Mouse (Mus musculus) embryonic facial prominence, embryonic 15.5 days (tissue): ENCODE results near the gene Frem1. TPM values are rescaled to one million over a fixed set of nuclear protein-coding genes. Genes with fewer than 3 reads are reported as not detected.

Source experiments
- ATAC-seq: fragments of 200-750 bp; cut with Nextera tagmentation; 2 replicates; pipeline ENCODE4 v1.8.0; 2017; ENCODE audit warnings: low read depth, moderate TSS enrichment; ENCODE audit not compliant: insufficient number of reproducible peaks, low FRiP score, low TSS enrichment
- H3K27ac ChIP-seq: fragments of 300-500 bp; sonication (generic); replicated peaks from 2 replicates; pipeline ENCODE4 v1.5.1; 2015; ENCODE audit warnings: mild to moderate bottlenecking, inconsistent platforms
- H3K27me3 ChIP-seq: fragments of 300-500 bp; sonication (generic); 2 replicates; pipeline ENCODE4 v1.6.1; 2015; ENCODE audit warnings: inconsistent platforms
- H3K36me3 ChIP-seq: fragments of 300-500 bp; sonication (generic); 2 replicates; pipeline ENCODE4 v1.6.1; 2015; ENCODE audit warnings: mild to moderate bottlenecking, inconsistent platforms
- H3K4me1 ChIP-seq: fragments of 300-500 bp; sonication (generic); 2 replicates; pipeline ENCODE4 v1.6.1; 2015; ENCODE audit warnings: inconsistent platforms
- H3K4me2 ChIP-seq: fragments of 300-500 bp; sonication (generic); replicated peaks from 2 replicates; pipeline ENCODE4 v1.6.1; 2015; ENCODE audit warnings: mild to moderate bottlenecking, inconsistent platforms
- H3K4me3 ChIP-seq: fragments of 300-500 bp; sonication (generic); replicated peaks from 2 replicates; pipeline ENCODE4 v1.5.1; 2015; ENCODE audit warnings: mild to moderate bottlenecking, inconsistent platforms
- H3K9ac ChIP-seq: fragments of 300-500 bp; sonication (generic); 2 replicates; pipeline ENCODE4 v1.6.1; 2015; ENCODE audit warnings: inconsistent platforms
- H3K9me3 ChIP-seq: fragments of 300-500 bp; sonication (generic); replicated peaks from 2 replicates; pipeline ENCODE4 v1.6.1; 2016; ENCODE audit warnings: inconsistent platforms
- WGBS: fragments of 180-500 bp; shearing (Covaris S2); methylation state at CpG from one replicate; pipeline ENCODE4 v1.1.7; 2015; 5-methylcytosine and 5-hydroxymethylcytosine counted together
- polyA plus RNA-seq: library from polyadenylated mRNA; unstranded; fragments of >200 nt; fragmentation: Nextera tagmentation; extraction: Ambion mirVana; gene quantifications from 2 replicates; pipeline ENCODE4 v1.2.1, GENCODE M21; 2015

The Frem1 gene
- polyA plus RNA-seq, 1 experiment from 2014 or later, result 13.9 TPM

DNA sequence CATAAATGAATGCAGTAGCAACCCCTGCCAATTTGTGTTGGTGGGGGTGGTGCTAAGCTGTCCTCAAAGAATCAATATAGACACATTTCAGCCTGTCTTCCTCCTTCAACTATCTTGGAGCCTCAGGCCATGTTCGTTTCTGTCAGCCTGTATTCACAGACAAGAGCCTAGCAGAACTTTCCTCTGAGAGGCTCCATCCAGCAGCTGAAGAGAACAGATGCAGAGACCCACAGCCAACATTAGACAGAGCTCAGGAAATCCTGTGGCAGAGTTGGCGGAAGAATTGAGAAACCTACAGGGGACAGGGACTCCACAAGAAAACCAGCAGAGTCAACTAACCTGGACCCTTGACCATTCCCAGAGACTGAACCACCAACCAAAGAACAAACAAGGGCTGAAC, 3.3 kb upstream of the Frem1 start:
- ATAC-seq, result no peak
- Histone ChIP-seq H3K4me1 (peaks cover 11% of the 10 kb centered on the region), H3K27me3 (no peaks in the 10 kb centered on the region), H3K9ac (no peak overlapping the region), H3K4me2 (no peak overlapping the region), H3K27ac (no peak overlapping the region), H3K4me3 (no peak overlapping the region), H3K9me3 (no peaks in the 10 kb centered on the region), H3K36me3 (no peaks in the 10 kb centered on the region)
- 51% methylated on average over 2 of the region's 2 CpGs for WGBS

DNA sequence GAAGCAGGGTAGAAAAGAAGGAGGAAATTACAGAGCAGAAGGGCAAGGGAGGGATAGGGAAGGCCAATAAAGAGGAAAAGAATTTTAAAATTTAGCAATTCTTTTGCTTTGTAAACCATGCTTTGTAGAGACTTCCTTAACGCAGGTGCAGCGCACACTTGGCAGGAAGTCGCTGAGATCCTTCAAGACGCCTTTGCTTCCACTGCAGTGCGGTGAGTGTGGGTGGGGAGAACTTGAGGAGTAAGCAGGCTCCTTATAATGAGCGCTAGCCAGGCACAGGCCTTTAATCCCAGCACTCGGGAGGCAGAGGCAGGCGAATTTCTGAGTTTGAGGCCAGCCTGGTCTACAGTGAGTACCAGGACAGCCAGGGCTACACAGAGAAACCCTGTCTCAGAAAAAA, 1.1 kb upstream of the Frem1 start:
- no peaks in the 10 kb centered on the region for H3K36me3 ChIP-seq
- H3K9ac ChIP-seq, result no peak overlapping the region
- ATAC-seq, result no peak
- H3K9me3 ChIP-seq, result no peaks in the 10 kb centered on the region
- 86% methylated on average over 8 of the region's 8 CpGs for WGBS
- no peak overlapping the region for H3K4me2 ChIP-seq
- H3K4me1 ChIP-seq, result peaks cover 26% of the 10 kb centered on the region
- no peaks in the 10 kb centered on the region for H3K27me3 ChIP-seq
- H3K27ac ChIP-seq, result no peak overlapping the region
- H3K4me3 ChIP-seq, result no peak overlapping the region

DNA sequence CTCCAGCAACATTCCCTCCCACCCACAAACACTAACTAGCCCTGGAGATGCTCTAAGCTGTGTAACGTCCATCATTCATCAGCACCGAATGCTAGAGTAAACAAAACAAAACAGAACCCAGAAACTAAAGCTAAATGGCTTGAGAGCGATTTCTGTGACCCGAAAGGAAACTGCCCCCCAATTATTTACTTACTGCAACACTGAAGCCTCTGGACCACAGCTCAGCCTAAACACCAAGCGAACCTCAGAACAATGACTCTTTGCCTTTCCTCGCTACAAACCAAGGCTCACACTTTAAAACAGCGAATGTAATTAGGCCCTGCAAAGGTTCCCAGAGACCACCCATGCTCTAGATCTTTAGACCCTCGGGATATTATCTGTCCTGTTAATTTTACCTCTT, 963 bp downstream of the Frem1 start:
- no peaks in the 10 kb centered on the region for H3K36me3 ChIP-seq
- peak overlapping the region; percentile 51 for H3K4me3 ChIP-seq
- H3K27ac ChIP-seq, result peak overlapping the region; percentile 84
- 0 out of 2 replicates have a peak overlapping the region, but pooled peaks have one; percentile 33 for H3K9ac ChIP-seq
- no peaks in the 10 kb centered on the region for H3K27me3 ChIP-seq
- no peak for ATAC-seq
- H3K9me3 ChIP-seq, result no peaks in the 10 kb centered on the region
- peak overlapping the region; percentile 52 for H3K4me2 ChIP-seq
- peaks cover 44% of the 10 kb centered on the region for H3K4me1 ChIP-seq
- WGBS, result 10% methylated on average over 8 of the region's 8 CpGs

DNA sequence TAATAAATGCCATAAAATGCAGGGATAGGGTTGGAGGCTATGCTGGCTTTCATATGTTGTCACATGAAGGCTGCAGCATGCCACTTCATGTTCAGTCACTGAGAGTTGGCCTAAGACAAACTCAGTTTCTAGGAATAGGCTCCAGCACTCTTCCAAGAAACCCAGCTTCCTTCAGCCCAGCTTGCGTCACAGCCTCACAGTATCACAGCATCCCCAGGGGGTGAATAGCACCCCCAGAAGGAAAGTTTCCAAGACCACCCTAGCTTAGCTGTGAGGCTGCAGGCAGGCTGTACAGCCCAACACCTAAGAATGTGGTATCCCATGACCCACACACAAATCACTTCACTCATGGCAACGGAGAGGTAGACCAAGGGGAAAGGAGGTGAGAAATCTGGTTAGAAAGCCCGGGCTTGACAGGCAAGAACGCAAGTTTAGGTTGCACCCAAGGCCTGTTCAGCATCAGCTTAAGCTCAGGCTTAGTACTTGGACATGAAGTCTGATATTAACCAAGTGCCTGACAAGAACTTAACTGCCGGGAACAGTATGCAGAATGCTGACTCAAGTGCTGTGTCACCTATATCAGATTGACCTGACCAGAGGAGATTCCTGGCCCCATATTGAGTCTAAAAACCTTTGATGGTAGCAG, 1.9 kb downstream of the Frem1 start:
- Histone ChIP-seq H3K4me2 (peak overlapping the region; percentile 52), H3K27ac (peak overlapping the region; percentile 44), H3K27me3 (no peaks in the 10 kb centered on the region), H3K9me3 (no peaks in the 10 kb centered on the region), H3K4me3 (peak overlapping the region; percentile 51), H3K9ac (no peak overlapping the region), H3K36me3 (no peaks in the 10 kb centered on the region), H3K4me1 (peaks cover 53% of the 10 kb centered on the region)
- 37% methylated on average over 5 of the region's 5 CpGs for WGBS
- ATAC-seq, result no peak

DNA sequence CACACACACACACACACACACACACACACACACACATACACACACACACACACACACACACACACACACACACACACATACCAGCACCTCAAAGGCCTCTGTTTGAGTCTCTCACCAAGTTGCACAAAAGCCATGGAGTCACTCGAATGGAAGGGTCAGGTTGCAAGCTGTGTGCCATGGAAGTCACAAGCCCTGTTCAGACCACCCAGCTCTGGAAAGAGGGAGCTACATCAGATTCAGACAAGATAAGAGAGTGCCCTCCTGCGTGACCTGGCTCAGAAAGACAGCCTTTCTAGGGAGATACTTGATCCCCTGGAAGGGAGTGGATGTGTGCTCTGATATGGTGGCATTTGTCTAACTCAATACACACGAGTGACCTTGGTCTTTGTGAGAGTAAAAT, 2.9 kb downstream of the Frem1 start:
- WGBS, result 41% methylated on average over 3 of the region's 3 CpGs
- H3K27ac ChIP-seq, result no peak overlapping the region
- H3K9ac ChIP-seq, result no peak overlapping the region
- no peaks in the 10 kb centered on the region for H3K36me3 ChIP-seq
- H3K4me2 ChIP-seq, result peak overlapping the region; percentile 52
- peaks cover 57% of the 10 kb centered on the region for H3K4me1 ChIP-seq
- peak overlapping the region; percentile 16; the same call in 1 of the 2 replicates for H3K4me3 ChIP-seq
- no peaks in the 10 kb centered on the region for H3K9me3 ChIP-seq
- ATAC-seq, result no peak
- no peaks in the 10 kb centered on the region for H3K27me3 ChIP-seq

DNA sequence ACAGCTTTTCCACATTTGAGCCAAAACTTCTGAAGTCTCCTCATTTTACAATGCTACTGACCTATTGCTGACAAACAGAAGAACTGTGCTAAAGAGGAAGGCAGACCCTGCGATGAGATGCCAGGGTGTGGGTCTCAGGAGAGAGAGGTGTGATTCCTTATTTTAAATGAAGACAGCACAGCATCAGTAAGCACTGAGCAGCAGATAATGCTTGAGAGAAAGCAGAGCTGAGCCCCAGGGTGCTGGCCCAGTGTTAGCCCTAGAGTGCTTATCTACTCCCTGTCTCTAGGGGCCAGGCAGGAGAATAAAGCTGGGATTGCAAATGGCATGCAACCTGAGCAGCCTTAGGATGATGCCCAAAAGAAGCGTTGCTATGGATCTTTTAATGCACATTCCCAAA, 3.6 kb downstream of the Frem1 start:
- Histone ChIP-seq H3K36me3 (no peaks in the 10 kb centered on the region), H3K27ac (0 out of 2 replicates have a peak overlapping the region, but pooled peaks have one; percentile 19), H3K4me1 (peaks cover 57% of the 10 kb centered on the region), H3K4me2 (peak overlapping the region; percentile 37), H3K27me3 (no peaks in the 10 kb centered on the region), H3K4me3 (peak overlapping the region; percentile 3; the same call in 1 of the 2 replicates), H3K9me3 (no peaks in the 10 kb centered on the region), H3K9ac (no peak overlapping the region)
- WGBS, result 18% methylated on average over 2 of the region's 2 CpGs
- ATAC-seq, result no peak

DNA sequence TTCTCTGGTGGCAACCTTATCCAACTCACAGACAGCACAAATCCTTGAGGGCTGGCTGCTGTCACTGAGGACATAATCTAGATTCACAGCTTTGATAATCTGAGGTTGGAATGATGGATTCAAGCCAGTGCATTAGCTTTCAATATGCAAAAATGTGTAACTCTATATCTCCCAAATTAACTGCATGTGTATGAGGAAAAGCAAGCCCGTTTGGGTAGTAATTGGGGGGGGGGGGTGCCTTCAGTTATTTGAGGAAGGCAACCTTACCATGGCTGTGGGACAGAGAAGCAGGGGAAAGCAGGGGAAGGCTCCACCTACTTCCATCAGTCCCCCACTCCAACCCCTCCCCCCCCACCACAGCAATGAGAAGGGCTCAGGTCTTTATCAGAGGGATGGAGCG, 5.3 kb downstream of the Frem1 start:
- H3K9me3 ChIP-seq, result no peaks in the 10 kb centered on the region
- no peak overlapping the region for H3K4me3 ChIP-seq
- WGBS, result 35% methylated on average over 2 of the region's 2 CpGs
- H3K36me3 ChIP-seq, result no peaks in the 10 kb centered on the region
- H3K9ac ChIP-seq, result no peak overlapping the region
- no peak for ATAC-seq
- H3K27ac ChIP-seq, result no peak overlapping the region
- H3K4me1 ChIP-seq, result peaks cover 52% of the 10 kb centered on the region
- H3K27me3 ChIP-seq, result no peaks in the 10 kb centered on the region
- H3K4me2 ChIP-seq, result 0 out of 2 replicates have a peak overlapping the region, but pooled peaks have one; percentile 15

DNA sequence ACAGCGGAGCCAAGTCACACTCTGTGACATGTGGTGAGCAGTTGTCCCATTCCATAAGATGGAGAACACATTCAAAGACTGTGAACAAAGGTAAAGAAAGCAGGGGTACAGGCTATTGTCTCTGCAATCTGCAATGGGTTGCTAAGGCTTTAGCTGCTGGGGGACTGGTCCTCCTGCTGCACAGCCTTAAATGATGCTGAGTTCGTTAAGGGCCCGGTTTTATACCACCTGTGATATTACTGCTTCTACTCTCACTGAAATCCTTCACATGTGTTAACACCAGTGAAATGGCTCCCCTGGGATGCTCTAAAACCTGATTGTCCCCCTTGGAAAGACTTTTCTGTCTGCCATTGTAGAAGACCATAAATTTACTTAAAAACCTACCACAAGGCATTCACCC, 6.1 kb downstream of the Frem1 start:
- peaks cover 47% of the 10 kb centered on the region for H3K4me1 ChIP-seq
- no peak overlapping the region for H3K9ac ChIP-seq
- H3K4me3 ChIP-seq, result no peak overlapping the region
- peak overlapping the region; percentile 34; the same call in 1 of the 2 replicates for H3K27ac ChIP-seq
- no peak for ATAC-seq
- H3K9me3 ChIP-seq, result no peaks in the 10 kb centered on the region
- no peaks in the 10 kb centered on the region for H3K36me3 ChIP-seq
- peak overlapping the region; percentile 15; the same call in 1 of the 2 replicates for H3K4me2 ChIP-seq
- WGBS, result 57% methylated on average over 3 of the region's 3 CpGs
- H3K27me3 ChIP-seq, result no peaks in the 10 kb centered on the region

DNA sequence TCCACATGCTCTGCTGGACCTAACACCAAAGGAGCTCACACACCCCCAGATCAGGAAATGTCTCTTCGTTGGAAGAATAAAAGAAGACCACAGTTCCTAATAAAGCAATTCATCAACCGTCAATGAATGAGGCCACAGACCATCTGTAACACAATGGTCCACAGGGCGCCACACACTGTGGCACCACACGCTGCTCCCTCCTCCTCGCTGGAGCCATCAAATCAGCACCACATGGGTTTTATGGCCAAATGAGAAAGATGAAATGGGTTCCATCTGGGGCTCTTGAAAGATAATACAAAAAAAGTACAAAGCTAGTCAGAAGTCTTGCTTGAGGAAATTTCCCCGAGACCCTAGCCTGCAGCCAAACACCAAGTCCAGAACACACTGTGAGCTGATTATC, 6.9 kb downstream of the Frem1 start:
- H3K27ac ChIP-seq, result 0 out of 2 replicates have a peak overlapping the region, but pooled peaks have one; percentile 34
- no peak for ATAC-seq

DNA sequence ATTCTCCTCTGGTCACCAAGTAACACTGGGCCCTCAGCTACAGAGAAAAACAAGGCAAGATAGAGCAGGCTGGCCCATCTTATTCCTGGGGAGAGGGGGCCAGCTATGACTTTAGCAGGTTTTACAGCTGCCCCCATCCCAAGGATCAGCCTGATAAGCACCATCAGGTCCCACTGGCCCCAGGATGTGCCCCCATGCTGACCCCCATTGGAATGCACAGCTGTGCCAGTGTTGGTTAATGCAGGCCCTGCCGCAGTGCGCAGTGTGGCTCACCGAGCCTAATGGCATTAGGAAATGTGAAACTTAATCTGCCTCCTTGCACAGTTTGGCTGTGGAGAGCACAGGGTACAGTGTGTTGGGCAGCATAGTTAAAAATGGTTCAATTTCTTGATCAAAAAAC, 11.4 kb downstream of the Frem1 start:
- Histone ChIP-seq H3K27ac (no peak overlapping the region), H3K36me3 (no peaks in the 10 kb centered on the region), H3K4me1 (peaks cover 17% of the 10 kb centered on the region), H3K9me3 (no peaks in the 10 kb centered on the region), H3K4me3 (no peak overlapping the region), H3K9ac (no peak overlapping the region), H3K27me3 (no peaks in the 10 kb centered on the region), H3K4me2 (no peak overlapping the region)
- 39% methylated on average over 3 of the region's 3 CpGs for WGBS
- ATAC-seq, result peak; percentile 84

More for the DNA sequence above, 6.9 kb downstream of the Frem1 start:
- no peaks in the 10 kb centered on the region for H3K27me3 ChIP-seq
- H3K36me3 ChIP-seq, result no peaks in the 10 kb centered on the region
- no peak overlapping the region for H3K4me3 ChIP-seq
- no peaks in the 10 kb centered on the region for H3K9me3 ChIP-seq
- H3K4me2 ChIP-seq, result no peak overlapping the region
- no peak overlapping the region for H3K9ac ChIP-seq
- H3K4me1 ChIP-seq, result peaks cover 48% of the 10 kb centered on the region
- 48% methylated on average over 6 of the region's 6 CpGs for WGBS

DNA sequence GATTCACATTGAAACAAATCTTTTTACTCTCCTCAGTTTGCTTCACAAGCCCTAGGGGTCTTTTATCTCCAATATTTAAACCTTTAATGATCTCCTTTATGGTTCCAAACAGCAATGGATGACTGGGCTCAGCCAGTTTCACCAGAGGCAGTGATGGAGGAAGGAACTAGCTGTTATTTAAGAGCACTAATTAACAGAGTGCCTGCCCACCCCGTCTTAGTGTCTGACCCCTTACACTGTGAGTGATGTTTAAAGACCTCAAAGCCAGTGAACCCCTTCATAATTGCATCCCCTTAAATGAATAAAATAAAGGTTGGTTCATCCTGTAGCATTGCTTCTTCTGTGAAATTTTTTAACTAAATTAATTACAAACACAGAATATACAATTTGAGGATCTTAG, 19.4 kb downstream of the Frem1 start:
- Histone ChIP-seq H3K9me3 (no peaks in the 10 kb centered on the region), H3K4me1 (peaks cover 3% of the 10 kb centered on the region; the same call in 1 of the 2 replicates), H3K27me3 (no peaks in the 10 kb centered on the region), H3K27ac (no peak overlapping the region), H3K9ac (no peak overlapping the region), H3K4me2 (no peak overlapping the region), H3K4me3 (no peak overlapping the region), H3K36me3 (no peaks in the 10 kb centered on the region)
- WGBS, result 39% methylated on average over 1 of the region's 1 CpGs
- ATAC-seq, result no peak

DNA sequence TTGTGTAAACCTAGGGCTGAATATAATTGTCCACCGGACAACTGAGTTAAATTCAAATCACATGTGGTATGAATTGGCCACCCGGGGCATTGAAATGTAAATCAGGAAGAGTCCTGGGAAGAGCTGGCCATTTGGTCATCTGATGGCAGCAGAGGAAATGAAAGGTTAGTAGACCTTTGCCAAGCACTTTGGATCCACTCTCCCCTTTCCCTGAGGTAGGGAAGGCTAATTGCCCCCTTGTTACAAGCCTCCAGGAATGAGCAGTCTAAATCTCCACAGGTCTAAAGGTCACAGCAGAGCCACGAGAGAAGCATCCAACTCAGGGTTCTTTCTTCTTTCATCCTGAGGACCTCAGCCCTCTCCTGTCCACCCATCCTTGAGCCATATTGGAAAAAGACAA, 20.5 kb downstream of the Frem1 start:
- Histone ChIP-seq H3K36me3 (no peaks in the 10 kb centered on the region), H3K27me3 (no peaks in the 10 kb centered on the region), H3K4me3 (no peak overlapping the region), H3K4me1 (peaks cover 3% of the 10 kb centered on the region; the same call in 1 of the 2 replicates), H3K9me3 (no peaks in the 10 kb centered on the region), H3K4me2 (no peak overlapping the region), H3K9ac (no peak overlapping the region), H3K27ac (no peak overlapping the region)
- ATAC-seq, result no peak
- 34% methylated on average over 3 of the region's 3 CpGs for WGBS
